In genomic region chr11:93144544-93144943, GRCm38 (mm10) we compare ENCODE assay signal across 8 mouse cellular contexts. TPM values are rescaled to one million over a fixed set of nuclear protein-coding genes. Genes with fewer than 3 reads are reported as not detected.
A peak's percentile ranks its signal among the peaks of the same experiment; 100 is the strongest.
DNase-seq lines count a peak whose midpoint lies in the region; ATAC-seq and TF ChIP-seq lines count a peak whose summit lies in the region.

No protein-coding gene starts in this region.

- intact Hi-C loops in gastrocnemius, adult 2 months (cut with DNase I) = loop anchor here (2.0 kb wide), 1 partner anchor 328 kb away; no protein-coding TSS in a partner anchor
- intact Hi-C loops in gastrocnemius, postnatal 36 days (cut with DNase I) = no loop called here
- intact Hi-C loops in heart, postnatal 36 days (cut with DNase I) = loop anchor here (1.0 to 10.0 kb wide), 2 partner anchors 190 to 328 kb away; no protein-coding TSS in a partner anchor

- no peak overlapping the region for H3K4me3 ChIP-seq in gastrocnemius, adult 2 months

- ATAC-seq in erythroid progenitor cell, adult 5-6 weeks (replicated peaks; ENCODE audit: low FRiP score, poor library complexity, severe bottlenecking) = no peak

- DNase-seq in gastrocnemius, adult 2 months = no peak
- DNase-seq in gastrocnemius, postnatal 36 days = no peak
- DNase-seq in right cerebral cortex, adult 2 months (ENCODE audit: low spot score in 2 of 2) = peak; percentile 28 to 68
- no peak for DNase-seq in right cerebral cortex, postnatal 36 days (ENCODE audit: low spot score in 2 of 2)
- DNase-seq in heart, postnatal 36 days = peak; percentile 3 to 5
- DNase-seq in retina, postnatal 1 day = peak; percentile 63
- DNase-seq in c-Kit-positive CD71-positive TER-119-positive erythroid progenitor cells, embryonic 14.5 days (ENCODE audit: low spot score) = no peak

- TF ChIP-seq CTCF in gastrocnemius, adult 2 months (IDR thresholded peaks at IDR 0.05) = peak; percentile 45

- no peak overlapping the region for H3K27ac ChIP-seq in gastrocnemius, adult 2 months

RNA-seq across cellular contexts. Expression of gene Car10, which starts 46.7 kb away (rescaled TPM):
- not detected for total RNA-seq in gastrocnemius, adult 2 months (2021)
- total RNA-seq in gastrocnemius, postnatal 36 days (2021) = not detected
- not detected for total RNA-seq in heart, postnatal 36 days (2021)
- not detected in 2 replicates for total RNA-seq in erythroid progenitor cell, adult 5-6 weeks (2015; ENCODE audit: low replicate concordance)
- not detected in 2 replicates for total RNA-seq in erythroid progenitor cell, adult 5-6 weeks (2017; ENCODE audit: low replicate concordance)

Comparison
In these comparisons a context has a peak if more than half of its experiments do, and no peak if none do; other contexts are left out.
1. DNase-seq: peak in right cerebral cortex, adult 2 months (2 of 2), heart, postnatal 36 days (2 of 2) and retina, postnatal 1 day (single experiment); none in gastrocnemius, adult 2 months (single experiment), gastrocnemius, postnatal 36 days (0 of 2), right cerebral cortex, postnatal 36 days (0 of 2) and c-Kit-positive CD71-positive TER-119-positive erythroid progenitor cells, embryonic 14.5 days (single experiment).